Mouse (Mus musculus) intestine, postnatal 0 days (tissue): ENCODE data around the gene Fndc9. TPM values are rescaled to one million over a fixed set of nuclear protein-coding genes. Genes with fewer than 3 reads are reported as not detected.

ENCODE experiments used
- ATAC-seq: fragments of 200-750 bp; cut with Nextera tagmentation; 2 replicates; pipeline ENCODE4 v1.8.0; 2017; ENCODE audit warnings: mild to moderate bottlenecking, moderate TSS enrichment, moderate library complexity
- H3K27ac ChIP-seq: fragments of 300-500 bp; sonication (generic); 2 replicates; pipeline ENCODE4 v1.5.1; 2014; ENCODE audit warnings: mild to moderate bottlenecking, low read depth, low read length, moderate library complexity
- H3K27me3 ChIP-seq: fragments of 300-500 bp; sonication (generic); replicated peaks from 2 replicates; pipeline ENCODE4 v1.6.1; 2014; ENCODE audit warnings: low read length, mixed read lengths; ENCODE audit not compliant: control insufficient read depth, insufficient read depth
- H3K36me3 ChIP-seq: fragments of 300-500 bp; sonication (generic); 2 replicates; pipeline ENCODE4 v1.6.1; 2014; ENCODE audit warnings: mild to moderate bottlenecking, moderate library complexity; ENCODE audit not compliant: control insufficient read depth, insufficient read depth
- H3K4me1 ChIP-seq: fragments of 300-500 bp; sonication (generic); replicated peaks from 2 replicates; pipeline ENCODE4 v1.6.1; 2014; ENCODE audit warnings: antibody characterized with exemption, low read length, mixed read lengths; ENCODE audit not compliant: control insufficient read depth, insufficient read depth
- H3K4me2 ChIP-seq: fragments of 300-500 bp; sonication (generic); replicated peaks from 2 replicates; pipeline ENCODE4 v1.6.1; 2014; ENCODE audit warnings: low read depth, mild to moderate bottlenecking, moderate library complexity
- H3K4me3 ChIP-seq: fragments of 300-500 bp; sonication (generic); 2 replicates; pipeline ENCODE4 v1.5.1; 2014; ENCODE audit warnings: low read depth, low read length
- H3K9ac ChIP-seq: fragments of 300-500 bp; sonication (generic); 2 replicates; pipeline ENCODE4 v1.6.1; 2014; ENCODE audit warnings: mild to moderate bottlenecking, low read depth, low read length
- H3K9me3 ChIP-seq: fragments of 300-500 bp; sonication (generic); 2 replicates; pipeline ENCODE4 v1.6.1; 2016; ENCODE audit warnings: mixed run types; ENCODE audit not compliant: control insufficient read depth
- CTCF ChIP-seq: sonication (generic); IDR thresholded peaks from 2 replicates; pipeline ENCODE4 v1.5.1; 2016; ENCODE audit warnings: low read depth, mild to moderate bottlenecking, control low read depth, antibody characterized with exemption, moderate library complexity
- WGBS: fragments of 180-500 bp; shearing (Covaris S2); extraction: QIAGEN DNeasy Blood & Tissue Kit; methylation state at CpG from one replicate; pipeline ENCODE4 v1.1.7; 2014; 5-methylcytosine and 5-hydroxymethylcytosine counted together
- polyA plus RNA-seq: library from polyadenylated mRNA; unstranded; fragments of >200 nt; fragmentation: Nextera tagmentation; extraction: Ambion mirVana; gene quantifications from 2 replicates; pipeline ENCODE4 v1.2.1, GENCODE M21; 2015

Gene Fndc9
- polyA plus RNA-seq, 1 experiment from 2014 or later = 0.10 TPM

- WGBS = 77% methylated on average over 9 of the region's 9 CpGs
- no peaks in the 10 kb centered on the region for H3K36me3 ChIP-seq
- H3K9me3 ChIP-seq = no peaks in the 10 kb centered on the region
- no peak overlapping the region for H3K9ac ChIP-seq
- ATAC-seq = peak; percentile 39; the same call in 1 of the 2 replicates
- no peaks in the 10 kb centered on the region; the same call in 1 of the 2 replicates for H3K4me1 ChIP-seq
- peak overlapping the region; percentile 6; the same call in 1 of the 2 replicates for H3K27ac ChIP-seq
- TF ChIP-seq CTCF = no peak
- no peak overlapping the region for H3K4me2 ChIP-seq
- no peaks in the 10 kb centered on the region for H3K27me3 ChIP-seq
- H3K4me3 ChIP-seq = no peak overlapping the region
Observed at GRCm38 (mm10) chr11:46204841-46205240, 30.5 kb upstream of the Fndc9 start.

GRCm38 (mm10) chr11:46205639-46206409, 29.5 kb upstream of the Fndc9 start:
- H3K4me3 ChIP-seq = no peak overlapping the region
- WGBS = 50% methylated on average over 17 of the region's 17 CpGs
- H3K4me2 ChIP-seq = no peak overlapping the region
- ATAC-seq = peak; percentile 26
- H3K4me1 ChIP-seq = no peaks in the 10 kb centered on the region; the same call in 1 of the 2 replicates
- no peaks in the 10 kb centered on the region for H3K36me3 ChIP-seq
- H3K27ac ChIP-seq = peak overlapping the region; percentile 30; the same call in 1 of the 2 replicates
- no peaks in the 10 kb centered on the region for H3K27me3 ChIP-seq
- no peak overlapping the region for H3K9ac ChIP-seq
- no peak for TF ChIP-seq CTCF
- H3K9me3 ChIP-seq = no peaks in the 10 kb centered on the region

GRCm38 (mm10) chr11:46209884-46210283, 25.4 kb upstream of the Fndc9 start:
- Histone ChIP-seq H3K4me2 (no peak overlapping the region), H3K36me3 (no peaks in the 10 kb centered on the region), H3K9me3 (no peaks in the 10 kb centered on the region), H3K4me3 (no peak overlapping the region), H3K9ac (no peak overlapping the region), H3K27me3 (no peaks in the 10 kb centered on the region), H3K4me1 (peaks cover 11% of the 10 kb centered on the region; the same call in 1 of the 2 replicates), H3K27ac (0 out of 2 replicates have a peak overlapping the region, but pooled peaks have one; percentile 12)
- ATAC-seq = no peak
- 36% methylated on average over 2 of the region's 2 CpGs for WGBS
- no peak for TF ChIP-seq CTCF

- Histone ChIP-seq H3K9me3 (no peaks in the 10 kb centered on the region), H3K27ac (peak overlapping the region; percentile 70), H3K4me3 (no peak overlapping the region), H3K27me3 (no peaks in the 10 kb centered on the region), H3K9ac (no peak overlapping the region), H3K36me3 (no peaks in the 10 kb centered on the region), H3K4me1 (peaks cover 11% of the 10 kb centered on the region; the same call in 1 of the 2 replicates), H3K4me2 (no peak overlapping the region)
- no peak for TF ChIP-seq CTCF
- ATAC-seq = peak; percentile 50; the same call in 1 of the 2 replicates
- 16% methylated on average over 3 of the region's 3 CpGs for WGBS
Observed at GRCm38 (mm10) chr11:46211858-46212257, 23.5 kb upstream of the Fndc9 start.

- Histone ChIP-seq H3K27ac (peak overlapping the region; percentile 70), H3K27me3 (no peaks in the 10 kb centered on the region), H3K36me3 (no peaks in the 10 kb centered on the region), H3K4me1 (peaks cover 11% of the 10 kb centered on the region; the same call in 1 of the 2 replicates), H3K4me2 (no peak overlapping the region), H3K9me3 (no peaks in the 10 kb centered on the region), H3K4me3 (no peak overlapping the region), H3K9ac (no peak overlapping the region)
- WGBS = 48% methylated on average over 5 of the region's 5 CpGs
- ATAC-seq = 0 out of 2 replicates have a peak, but pooled peaks have one; percentile 16
- no peak for TF ChIP-seq CTCF
Observed at GRCm38 (mm10) chr11:46213844-46214243, 21.5 kb upstream of the Fndc9 start.

GRCm38 (mm10) chr11:46214368-46215230, 20.7 kb upstream of the Fndc9 start:
- WGBS = 15% methylated on average over 14 of the region's 14 CpGs
- H3K9ac ChIP-seq = no peak overlapping the region
- H3K4me1 ChIP-seq = peaks cover 11% of the 10 kb centered on the region; the same call in 1 of the 2 replicates

More at GRCm38 (mm10) chr11:46214368-46215230, 20.7 kb upstream of the Fndc9 start:
- no peak overlapping the region for H3K4me3 ChIP-seq
- H3K4me2 ChIP-seq = peak overlapping the region; percentile 14
- no peaks in the 10 kb centered on the region for H3K9me3 ChIP-seq
- no peak for ATAC-seq
- no peaks in the 10 kb centered on the region for H3K27me3 ChIP-seq
- no peaks in the 10 kb centered on the region for H3K36me3 ChIP-seq
- H3K27ac ChIP-seq = peak overlapping the region; percentile 70
- TF ChIP-seq CTCF = no peak
